Mouse (Mus musculus) cerebellum, adult 2 months (tissue): ENCODE results near the gene 1700125H20Rik.

ENCODE experiments used
- CTCF ChIP-seq: fragments of 200-500 bp; IDR thresholded peaks from 2 replicates; pipeline ENCODE4 v1.5.1; 2011; ENCODE audit warnings: low read depth, mild to moderate bottlenecking, control low read depth, low read length, moderate library complexity, borderline replicate concordance; ENCODE audit not compliant: insufficient read depth
- POLR2A ChIP-seq: fragments of 200-500 bp; IDR thresholded peaks from 2 replicates; pipeline ENCODE4 v1.6.1; 2011; ENCODE audit warnings: low read length, control low read depth, borderline replicate concordance; ENCODE audit not compliant: insufficient read depth

DNA sequence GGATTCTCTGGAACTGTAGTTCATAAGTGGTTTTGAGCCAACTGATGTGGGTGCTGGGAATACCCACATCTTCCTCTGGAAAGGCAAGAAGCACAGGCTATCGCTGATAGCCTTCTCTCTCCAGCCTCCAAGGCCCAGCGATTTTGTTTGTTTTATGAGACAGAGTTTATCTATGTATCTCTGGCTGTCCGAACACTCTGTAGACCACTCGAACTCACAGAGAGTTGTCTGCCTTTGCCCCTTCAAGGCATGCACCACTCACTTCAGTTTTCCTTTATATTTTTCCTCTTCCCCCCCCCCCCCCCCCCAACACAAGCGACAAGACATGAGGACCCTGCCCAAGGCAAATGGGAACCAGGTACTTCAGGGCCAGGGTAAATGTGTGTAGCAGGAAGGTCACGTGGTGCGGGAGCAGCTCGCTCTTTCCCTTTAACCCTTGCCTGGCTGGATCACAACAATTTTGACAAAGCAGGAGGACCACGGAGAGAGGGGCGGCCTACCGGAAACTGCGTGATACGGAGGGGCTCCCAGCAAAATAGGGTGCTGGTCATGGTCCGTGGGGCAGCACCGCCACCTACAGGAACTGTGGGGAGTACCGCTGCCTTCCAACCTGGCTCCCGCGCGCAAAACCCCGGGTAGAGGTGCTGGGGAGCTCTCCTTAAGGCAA is 12.5 kb downstream of the 1700125H20Rik start:
- TF ChIP-seq POLR2A (no peak), CTCF (peak; percentile 72)
